Mouse (Mus musculus) myocyte (in vitro differentiated cells): ENCODE results near the gene Mtm1. TPM values are rescaled to one million over a fixed set of nuclear protein-coding genes. Genes with fewer than 3 reads are reported as not detected.

Experiments
- H3K27me3 ChIP-seq: one replicate; pipeline ENCODE4 v1.6.1; 2011; ENCODE audit not compliant: control insufficient read depth, insufficient read depth, insufficient read length
- H3K36me3 ChIP-seq: one replicate; pipeline ENCODE4 v1.6.1; 2011; ENCODE audit not compliant: control insufficient read depth, insufficient read depth
- H3K4me2 ChIP-seq: one replicate; pipeline ENCODE4 v1.6.1; 2011; ENCODE audit warnings: low read depth, control low read depth
- H3K4me3 ChIP-seq: one replicate; pipeline ENCODE4 v1.5.1; 2011; ENCODE audit warnings: mild to moderate bottlenecking, control low read depth, moderate library complexity
- H3K79me2 ChIP-seq: one replicate; pipeline ENCODE4 v1.6.1; 2011; ENCODE audit not compliant: control insufficient read depth, insufficient read depth
- H3ac ChIP-seq: one replicate; pipeline ENCODE4 v1.6.1; 2011; ENCODE audit not compliant: control insufficient read depth, insufficient read length
- CEBPB ChIP-seq: IDR thresholded peaks from 2 replicates; pipeline ENCODE4 v1.6.1; 2011; ENCODE audit warnings: mild to moderate bottlenecking, moderate library complexity; ENCODE audit not compliant: poor library complexity, insufficient read depth, severe bottlenecking
- E2F4 ChIP-seq: IDR thresholded peaks from one replicate; pipeline ENCODE4 v1.6.1; 2011; ENCODE audit warnings: mild to moderate bottlenecking, control low read depth, moderate library complexity; ENCODE audit not compliant: insufficient read depth
- MAX ChIP-seq: IDR thresholded peaks from one replicate; pipeline ENCODE4 v1.6.1; 2011; ENCODE audit warnings: low read depth, mild to moderate bottlenecking, control low read depth
- MYOD1 ChIP-seq, 3 experiments: IDR thresholded peaks; one replicate each; pipeline ENCODE4 v1.6.1; 2011; ENCODE audit warnings: control low read depth in 2 of 3, low read depth in 2 of 3, mild to moderate bottlenecking in 2 of 3, moderate library complexity in 1 of 3; ENCODE audit not compliant: insufficient read length in 2 of 3, control insufficient read depth in 1 of 3
- MYOG ChIP-seq, 3 experiments: IDR thresholded peaks; one replicate each; pipeline ENCODE4 v1.6.1; 2011; ENCODE audit warnings: control low read depth in 2 of 3, low read depth in 2 of 3, mild to moderate bottlenecking in 2 of 3; ENCODE audit not compliant: insufficient read length in 2 of 3, control insufficient read depth in 1 of 3, insufficient read depth in 1 of 3
- POLR2A ChIP-seq: IDR thresholded peaks from one replicate; pipeline ENCODE4 v1.6.1; 2011; ENCODE audit warnings: low read depth, mild to moderate bottlenecking, control low read depth, moderate library complexity; ENCODE audit not compliant: insufficient read length
- POLR2AphosphoS2 ChIP-seq: IDR thresholded peaks from one replicate; pipeline ENCODE4 v1.6.1; 2011; ENCODE audit warnings: low read depth, control low read depth; ENCODE audit not compliant: insufficient read length
- REST ChIP-seq: IDR thresholded peaks from one replicate; pipeline ENCODE4 v1.6.1; 2011; ENCODE audit warnings: mild to moderate bottlenecking, control low read depth, moderate library complexity; ENCODE audit not compliant: insufficient read depth, insufficient read length
- SRF ChIP-seq: IDR thresholded peaks from one replicate; pipeline ENCODE4 v1.6.1; 2011; ENCODE audit warnings: low read depth; ENCODE audit not compliant: control insufficient read depth, insufficient read length
- TCF12 ChIP-seq: IDR thresholded peaks from one replicate; pipeline ENCODE4 v1.6.1; 2011; ENCODE audit warnings: mild to moderate bottlenecking, control low read depth; ENCODE audit not compliant: poor library complexity, insufficient read depth, severe bottlenecking
- TCF3 ChIP-seq: IDR thresholded peaks from one replicate; pipeline ENCODE4 v1.6.1; 2011; ENCODE audit warnings: low read depth, control low read depth; ENCODE audit not compliant: insufficient read length
- USF1 ChIP-seq: IDR thresholded peaks from one replicate; pipeline ENCODE4 v1.6.1; 2011; ENCODE audit warnings: low read depth, mild to moderate bottlenecking, control low read depth, moderate library complexity
- polyA plus RNA-seq: library from polyadenylated mRNA; unstranded; fragments of >200 nt; fragmentation: generic; extraction: Trizol; gene quantifications from one replicate; pipeline ENCODE4 v1.2.1, GENCODE M21; 2012; ENCODE audit warnings: missing spikeins

Mtm1 gene
- 4.3 TPM for polyA plus RNA-seq

- no peak within 1 kb of the TSS for H3ac ChIP-seq
- TF ChIP-seq MYOG (IDR thresholded peaks at IDR 0.05; ENCODE audit: control insufficient read depth in 1 of 3, insufficient read depth in 1 of 3, insufficient read length in 2 of 3, low read depth in 2 of 3) (no peak), E2F4 (no peak), TCF12 (no peak), TCF3 (no peak), MAX (no peak), SRF (no peak), POLR2A (no peak), MYOD1 (IDR thresholded peaks at IDR 0.05; ENCODE audit: control insufficient read depth in 1 of 3, insufficient read length in 2 of 3, low read depth in 2 of 3) (no peak), CEBPB (no peak), REST (no peak), POLR2AphosphoS2 (no peak)
- no peaks in the 10 kb centered on the region for H3K36me3 ChIP-seq
- no peak within 1 kb of the TSS for H3K4me2 ChIP-seq
- H3K4me3 ChIP-seq = no peak within 1 kb of the TSS
- H3K79me2 ChIP-seq = no peaks in the 10 kb centered on the region
- H3K27me3 ChIP-seq = no peaks in the 10 kb centered on the region
Observed at GRCm38 (mm10) chrX:71210467-71210866, at the start of gene Mtm1. Gene Mtm1, plus strand, starts transcription at chrX:71210767.

DNA sequence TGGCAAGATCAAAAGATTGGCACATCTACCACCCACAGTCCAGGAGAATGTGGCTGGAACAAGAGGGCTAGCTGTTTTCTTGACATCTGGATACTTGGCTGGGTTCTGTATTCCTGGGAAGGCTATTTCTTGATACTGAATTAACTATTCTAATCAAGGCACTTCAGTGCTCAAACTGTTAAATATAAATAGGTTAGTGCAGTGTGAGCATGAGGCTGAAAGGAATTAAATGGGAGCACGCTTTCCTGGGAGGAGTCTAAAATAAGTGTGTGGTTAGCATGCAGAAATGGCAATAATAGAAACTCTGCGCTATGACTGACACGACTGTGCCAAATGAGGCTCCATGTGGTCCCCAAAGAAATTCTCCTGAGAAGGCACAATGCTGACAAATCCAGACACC is 29.0 kb upstream of the Mtm1 start:
- H3K4me2 ChIP-seq = no peak overlapping the region
- TF ChIP-seq POLR2A = no peak
- no peak for TF ChIP-seq MYOD1 (IDR thresholded peaks at IDR 0.05; ENCODE audit: control insufficient read depth in 1 of 3, insufficient read length in 2 of 3, low read depth in 2 of 3)
- no peak for TF ChIP-seq MYOG (IDR thresholded peaks at IDR 0.05; ENCODE audit: control insufficient read depth in 1 of 3, insufficient read depth in 1 of 3, insufficient read length in 2 of 3, low read depth in 2 of 3)
- no peak for TF ChIP-seq POLR2AphosphoS2
- no peak for TF ChIP-seq CEBPB
- TF ChIP-seq TCF3 = no peak
- TF ChIP-seq USF1 = no peak
- no peak for TF ChIP-seq SRF
- TF ChIP-seq REST = no peak
- TF ChIP-seq E2F4 = no peak
- no peak for TF ChIP-seq MAX
- TF ChIP-seq TCF12 = no peak
- H3K4me3 ChIP-seq = no peak overlapping the region
- H3K36me3 ChIP-seq = no peaks in the 10 kb centered on the region
- H3ac ChIP-seq = no peak overlapping the region
- no peaks in the 10 kb centered on the region for H3K27me3 ChIP-seq
- H3K79me2 ChIP-seq = no peaks in the 10 kb centered on the region

- TF ChIP-seq POLR2A (no peak), SRF (no peak), E2F4 (no peak)
- H3K36me3 ChIP-seq = no peaks in the 10 kb centered on the region
- H3K4me2 ChIP-seq = no peak overlapping the region
- H3K4me3 ChIP-seq = no peak overlapping the region
- H3K27me3 ChIP-seq = no peaks in the 10 kb centered on the region
- H3ac ChIP-seq = no peak overlapping the region
- no peaks in the 10 kb centered on the region for H3K79me2 ChIP-seq
Observed at GRCm38 (mm10) chrX:71183671-71184070, 26.9 kb upstream of the Mtm1 start.

DNA sequence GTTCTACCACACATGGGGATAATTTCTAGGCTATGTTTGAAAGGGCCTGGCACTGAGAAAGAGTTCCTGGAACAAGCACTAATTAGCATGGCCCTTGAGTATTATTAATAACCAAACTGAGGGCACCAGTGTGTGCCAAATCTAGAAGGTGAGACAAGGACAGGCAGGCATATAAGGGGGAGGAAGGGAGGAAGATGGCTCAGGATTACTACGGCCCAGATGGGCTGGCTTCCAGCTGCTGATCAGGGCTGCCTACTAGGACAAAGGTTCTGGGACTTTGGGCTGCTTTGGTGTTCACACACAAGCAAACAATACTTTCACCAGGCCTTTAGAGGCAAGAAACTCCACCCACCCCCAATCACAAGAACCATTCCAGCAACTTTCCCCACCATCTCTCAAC is 24.2 kb upstream of the Mtm1 start:
- TF ChIP-seq SRF (no peak), MAX (no peak), E2F4 (no peak), USF1 (no peak), MYOG (IDR thresholded peaks at IDR 0.05; ENCODE audit: control insufficient read depth in 1 of 3, insufficient read depth in 1 of 3, insufficient read length in 2 of 3, low read depth in 2 of 3) (no peak)

GRCm38 (mm10) chrX:71204776-71205175 is 5.8 kb upstream of the Mtm1 start:
- H3K27me3 ChIP-seq = no peaks in the 10 kb centered on the region
- H3K4me3 ChIP-seq = no peak overlapping the region
- H3K4me2 ChIP-seq = no peak overlapping the region
- no peak overlapping the region for H3ac ChIP-seq
- TF ChIP-seq POLR2A (no peak), REST (no peak), USF1 (no peak), TCF3 (no peak), MYOD1 (IDR thresholded peaks at IDR 0.05; ENCODE audit: control insufficient read depth in 1 of 3, insufficient read length in 2 of 3, low read depth in 2 of 3) (no peak), CEBPB (no peak), MYOG (IDR thresholded peaks at IDR 0.05; ENCODE audit: control insufficient read depth in 1 of 3, insufficient read depth in 1 of 3, insufficient read length in 2 of 3, low read depth in 2 of 3) (no peak), POLR2AphosphoS2 (no peak), E2F4 (no peak), TCF12 (no peak), MAX (no peak), SRF (no peak)
- H3K79me2 ChIP-seq = no peaks in the 10 kb centered on the region
- no peaks in the 10 kb centered on the region for H3K36me3 ChIP-seq

More for the DNA sequence above, 24.2 kb upstream of the Mtm1 start:
- no peaks in the 10 kb centered on the region for H3K79me2 ChIP-seq
- no peak overlapping the region for H3ac ChIP-seq
- H3K4me3 ChIP-seq = no peak overlapping the region
- H3K27me3 ChIP-seq = no peaks in the 10 kb centered on the region
- H3K4me2 ChIP-seq = no peak overlapping the region
- no peaks in the 10 kb centered on the region for H3K36me3 ChIP-seq
